Mouse (Mus musculus) embryonic facial prominence, embryonic 11.5 days (tissue): ENCODE results near the gene Gpr61. TPM values are rescaled to one million over a fixed set of nuclear protein-coding genes. Genes with fewer than 3 reads are reported as not detected.

Experiments used
- ATAC-seq: fragments of 200-750 bp; cut with Nextera tagmentation; replicated peaks from 2 replicates; pipeline ENCODE4 v1.8.0; 2017; ENCODE audit warnings: low read depth; ENCODE audit not compliant: insufficient number of reproducible peaks, low FRiP score, low TSS enrichment
- DNase-seq: peaks from one replicate; pipeline ENCODE4 v3.0.0-alpha.2; 2015; ENCODE audit warnings: low spot score
- H3K27ac ChIP-seq: fragments of 300-500 bp; sonication (generic); replicated peaks from 2 replicates; pipeline ENCODE4 v1.5.1; 2014; ENCODE audit warnings: mild to moderate bottlenecking, low read depth, low read length, control low read depth
- H3K27me3 ChIP-seq: fragments of 300-500 bp; sonication (generic); 2 replicates; pipeline ENCODE4 v1.6.1; 2014; ENCODE audit warnings: mild to moderate bottlenecking, low read length, moderate library complexity, mixed read lengths; ENCODE audit not compliant: control insufficient read depth, insufficient read depth
- H3K36me3 ChIP-seq: fragments of 300-500 bp; sonication (generic); replicated peaks from 2 replicates; pipeline ENCODE4 v1.6.1; 2014; ENCODE audit warnings: low read depth, mild to moderate bottlenecking, low read length, moderate library complexity, mixed read lengths; ENCODE audit not compliant: control insufficient read depth, insufficient read depth
- H3K4me1 ChIP-seq: fragments of 300-500 bp; sonication (generic); 2 replicates; pipeline ENCODE4 v1.6.1; 2014; ENCODE audit warnings: low read length, mixed read lengths; ENCODE audit not compliant: control insufficient read depth, insufficient read depth
- H3K4me2 ChIP-seq: fragments of 300-500 bp; sonication (generic); 2 replicates; pipeline ENCODE4 v1.6.1; 2014; ENCODE audit warnings: low read depth, mild to moderate bottlenecking, control low read depth, low read length, moderate library complexity
- H3K4me3 ChIP-seq: fragments of 300-500 bp; sonication (generic); 2 replicates; pipeline ENCODE4 v1.5.1; 2014; ENCODE audit warnings: low read depth, low read length, control low read depth
- H3K9ac ChIP-seq: fragments of 300-500 bp; sonication (generic); replicated peaks from 2 replicates; pipeline ENCODE4 v1.6.1; 2014; ENCODE audit warnings: mild to moderate bottlenecking, control low read depth, low read length
- H3K9me3 ChIP-seq: fragments of 300-500 bp; sonication (generic); replicated peaks from 2 replicates; pipeline ENCODE4 v1.6.1; 2016; ENCODE audit warnings: mild to moderate bottlenecking, low read length, inconsistent platforms, mixed read lengths; ENCODE audit not compliant: control insufficient read depth
- WGBS: fragments of 180-500 bp; shearing (Covaris S2); extraction: QIAGEN DNeasy Blood & Tissue Kit; methylation state at CpG from one replicate; pipeline ENCODE4 v1.1.7; 2014; 5-methylcytosine and 5-hydroxymethylcytosine counted together
- polyA plus RNA-seq: library from polyadenylated mRNA; unstranded; fragments of >200 nt; fragmentation: Nextera tagmentation; extraction: Ambion mirVana; gene quantifications from 2 replicates; pipeline ENCODE4 v1.2.1, GENCODE M21; 2014

The Gpr61 gene
- polyA plus RNA-seq, 1 experiment from 2014 or later, result 0.31 TPM

GRCm38 (mm10) chr3:108186098-108187047 lies 31.7 kb upstream of the Gpr61 start, which contains the start of gene Amigo1:
Gene Amigo1, plus strand, starts transcription at chr3:108186335.
- H3K9ac ChIP-seq, result peak within 1 kb of the TSS; percentile 69
- H3K4me1 ChIP-seq, result peaks cover 4% of the 10 kb centered on the region; the same call in 1 of the 2 replicates
- H3K27ac ChIP-seq, result no peak within 1 kb of the TSS
- no peaks in the 10 kb centered on the region for H3K36me3 ChIP-seq
- WGBS, result 1% methylated on average over 61 of the region's 100 CpGs
- H3K4me2 ChIP-seq, result peak within 1 kb of the TSS; percentile 96
- DNase-seq (peak; percentile 64), ATAC-seq (peak; percentile 68; the same call in 1 of the 2 replicates)
- H3K27me3 ChIP-seq, result peaks cover 6% of the 10 kb centered on the region; the same call in 1 of the 2 replicates
- H3K4me3 ChIP-seq, result peak within 1 kb of the TSS; percentile 69
- no peaks in the 10 kb centered on the region for H3K9me3 ChIP-seq

DNA sequence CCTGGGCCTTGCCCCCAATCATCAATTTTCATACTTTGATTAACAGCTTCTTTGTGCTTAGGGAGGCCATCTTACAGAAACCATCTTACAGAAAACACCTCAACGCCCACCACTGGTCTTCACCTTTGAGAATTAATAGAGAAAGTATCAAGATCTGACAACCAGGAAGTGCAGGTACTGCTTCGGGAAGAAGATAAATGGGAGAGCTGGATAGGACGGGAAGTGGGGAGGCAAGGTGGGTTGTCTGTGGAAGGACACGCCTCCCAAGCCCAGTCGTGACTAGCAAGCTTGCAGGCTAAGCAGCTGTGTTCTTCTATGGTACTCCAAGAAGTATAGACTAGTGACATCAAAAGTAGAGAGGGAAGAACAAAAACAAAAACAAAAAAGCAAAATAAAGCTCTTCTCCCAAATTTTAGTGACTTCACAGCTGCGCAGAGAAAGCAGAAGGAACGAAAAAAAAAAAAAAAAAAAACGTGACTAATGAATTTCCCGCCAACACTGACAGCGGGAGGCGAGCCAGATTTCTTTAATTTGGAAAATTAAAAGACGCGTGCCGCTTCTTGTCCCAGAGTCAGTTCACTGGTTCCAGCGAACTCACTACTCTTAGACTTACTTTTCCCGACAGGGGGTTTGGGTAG lies 30.9 kb upstream of the Gpr61 start:
- DNase-seq, result no peak
- Histone ChIP-seq H3K27me3 (peaks cover 6% of the 10 kb centered on the region; the same call in 1 of the 2 replicates), H3K9me3 (no peaks in the 10 kb centered on the region), H3K9ac (peak overlapping the region; percentile 34; the same call in 1 of the 2 replicates), H3K36me3 (no peaks in the 10 kb centered on the region), H3K4me1 (peaks cover 4% of the 10 kb centered on the region; the same call in 1 of the 2 replicates), H3K27ac (no peak overlapping the region), H3K4me3 (peak overlapping the region; percentile 69), H3K4me2 (peak overlapping the region; percentile 96)
- WGBS, result 4% methylated on average over 16 of the region's 16 CpGs
- ATAC-seq, result no peak

- H3K9ac ChIP-seq, result no peak overlapping the region
- no peaks in the 10 kb centered on the region for H3K9me3 ChIP-seq
- ATAC-seq (no peak), DNase-seq (no peak)
- H3K27ac ChIP-seq, result no peak overlapping the region
- peaks cover 6% of the 10 kb centered on the region; the same call in 1 of the 2 replicates for H3K27me3 ChIP-seq
- no peak overlapping the region for H3K4me2 ChIP-seq
- H3K36me3 ChIP-seq, result no peaks in the 10 kb centered on the region
- peaks cover 4% of the 10 kb centered on the region; the same call in 1 of the 2 replicates for H3K4me1 ChIP-seq
- WGBS, result 69% methylated on average over 3 of the region's 3 CpGs
- H3K4me3 ChIP-seq, result no peak overlapping the region
Measured at GRCm38 (mm10) chr3:108184742-108185141, 30.1 kb upstream of the Gpr61 start.

DNA sequence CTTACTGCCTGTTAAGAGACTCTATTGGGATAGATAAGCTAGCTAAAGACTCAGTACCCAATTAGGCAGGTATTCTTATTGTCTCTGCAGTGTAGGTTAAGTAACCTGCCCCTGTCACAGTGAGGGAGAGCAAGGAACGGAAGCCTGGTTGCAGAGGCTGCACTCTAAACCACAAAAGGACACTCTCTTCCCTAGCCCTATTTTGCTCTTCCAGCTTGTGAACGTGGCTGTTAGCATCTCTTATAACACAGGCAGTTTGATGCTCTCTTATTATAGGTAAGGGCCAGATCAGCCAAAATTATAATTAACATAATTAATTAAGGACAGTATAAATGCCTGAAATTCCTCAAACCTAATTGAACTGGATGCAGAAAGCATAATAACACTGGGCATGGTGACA lies 25.8 kb upstream of the Gpr61 start:
- ATAC-seq (no peak), DNase-seq (no peak)
- H3K9me3 ChIP-seq, result no peaks in the 10 kb centered on the region
- no peak overlapping the region for H3K9ac ChIP-seq
- no peaks in the 10 kb centered on the region for H3K27me3 ChIP-seq
- H3K4me3 ChIP-seq, result no peak overlapping the region
- 44% methylated on average over 2 of the region's 2 CpGs for WGBS
- H3K4me2 ChIP-seq, result no peak overlapping the region
- H3K36me3 ChIP-seq, result no peaks in the 10 kb centered on the region
- no peak overlapping the region for H3K27ac ChIP-seq
- no peaks in the 10 kb centered on the region for H3K4me1 ChIP-seq

GRCm38 (mm10) chr3:108178756-108179715 lies 24.4 kb upstream of the Gpr61 start:
- H3K27ac ChIP-seq, result no peak overlapping the region
- no peak overlapping the region for H3K4me2 ChIP-seq
- WGBS, result 79% methylated on average over 7 of the region's 7 CpGs
- H3K36me3 ChIP-seq, result no peaks in the 10 kb centered on the region
- no peaks in the 10 kb centered on the region for H3K4me1 ChIP-seq
- ATAC-seq, result no peak
- no peaks in the 10 kb centered on the region for H3K9me3 ChIP-seq
- H3K9ac ChIP-seq, result no peak overlapping the region
- no peaks in the 10 kb centered on the region for H3K27me3 ChIP-seq
- no peak overlapping the region for H3K4me3 ChIP-seq
- DNase-seq, result no peak

DNA sequence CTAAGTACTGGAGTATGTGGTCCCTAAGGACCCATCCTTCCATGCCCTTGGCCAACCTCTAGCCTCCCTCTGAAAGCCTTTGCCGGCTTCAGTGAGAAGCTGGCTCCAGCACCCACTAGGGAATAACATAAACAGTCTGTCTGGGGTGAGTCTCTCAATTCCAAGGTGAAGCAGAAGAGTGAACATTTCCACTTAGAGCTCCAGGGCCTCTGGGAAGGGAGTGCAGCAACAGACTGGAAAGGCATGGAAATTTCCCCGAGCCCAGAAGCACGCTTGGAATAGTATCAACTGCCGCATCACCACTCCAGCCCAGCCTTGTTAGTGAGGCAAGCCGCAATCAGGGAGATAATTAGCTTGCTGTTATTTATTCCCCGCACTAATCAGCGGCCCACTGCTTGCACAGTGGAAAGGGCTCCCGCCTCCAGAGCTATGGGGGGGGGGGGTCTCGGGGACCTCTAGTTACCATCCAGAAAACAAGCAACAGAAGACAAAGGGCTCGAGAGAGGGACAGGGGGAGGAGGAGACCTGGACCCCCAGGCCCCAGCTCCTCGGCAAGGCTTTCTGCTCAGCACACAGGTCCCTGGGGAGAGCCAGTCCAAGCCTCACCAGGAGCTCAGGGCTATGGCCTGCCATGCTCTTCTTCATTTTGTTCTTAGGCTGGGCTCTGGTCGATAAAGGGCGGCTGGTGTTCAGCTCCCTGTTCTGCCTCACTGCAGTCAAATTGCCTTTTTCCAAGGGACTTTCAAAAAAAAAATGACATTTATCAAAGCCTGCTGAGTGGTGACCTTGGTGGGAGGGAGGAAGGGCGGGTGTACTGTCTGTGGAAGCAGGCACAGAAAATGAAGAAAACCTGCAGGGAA lies 20.2 kb upstream of the Gpr61 start:
- Histone ChIP-seq H3K4me2 (no peak overlapping the region), H3K27ac (0 out of 2 replicates have a peak overlapping the region, but pooled peaks have one; percentile 16), H3K4me1 (no peaks in the 10 kb centered on the region), H3K4me3 (no peak overlapping the region), H3K9me3 (no peaks in the 10 kb centered on the region), H3K27me3 (no peaks in the 10 kb centered on the region), H3K9ac (peak overlapping the region; percentile 22; the same call in 1 of the 2 replicates), H3K36me3 (no peaks in the 10 kb centered on the region)
- 23% methylated on average over 14 of the region's 14 CpGs for WGBS
- ATAC-seq (peak; percentile 73), DNase-seq (peak; percentile 47)

DNA sequence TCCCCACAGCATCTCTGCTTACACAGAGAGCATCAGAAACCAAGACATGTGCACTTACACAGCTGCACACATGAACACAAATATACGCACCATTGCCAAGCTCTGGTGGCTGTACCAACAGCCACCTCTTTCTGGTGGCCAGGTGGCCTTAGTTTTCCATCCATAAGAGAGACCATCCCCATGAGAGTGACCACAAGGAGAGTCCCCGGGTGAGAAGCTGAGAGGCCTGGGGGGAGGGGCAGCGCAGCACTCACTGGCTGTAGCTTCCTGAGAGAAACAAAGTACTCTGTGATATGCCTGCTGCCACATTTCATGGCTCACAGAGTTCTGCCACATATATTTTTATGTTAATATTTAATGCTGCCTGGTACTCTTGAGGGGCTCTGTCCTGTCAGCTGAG lies 14.5 kb upstream of the Gpr61 start:
- ATAC-seq (no peak), DNase-seq (no peak)
- H3K36me3 ChIP-seq, result no peaks in the 10 kb centered on the region
- no peak overlapping the region for H3K4me3 ChIP-seq
- peaks cover 16% of the 10 kb centered on the region for H3K4me1 ChIP-seq
- H3K9me3 ChIP-seq, result no peaks in the 10 kb centered on the region
- 36% methylated on average over 3 of the region's 3 CpGs for WGBS
- H3K27ac ChIP-seq, result no peak overlapping the region
- H3K4me2 ChIP-seq, result no peak overlapping the region
- no peaks in the 10 kb centered on the region for H3K27me3 ChIP-seq
- 0 out of 2 replicates have a peak overlapping the region, but pooled peaks have one; percentile 5 for H3K9ac ChIP-seq
